Mouse (Mus musculus): ENCODE results near the gene Defb25. TPM values are rescaled to one million over a fixed set of nuclear protein-coding genes. Genes with fewer than 3 reads are reported as not detected.

The Defb25 gene
- polyA plus RNA-seq, 1 experiment from 2014 or later, result not detected

DNA sequence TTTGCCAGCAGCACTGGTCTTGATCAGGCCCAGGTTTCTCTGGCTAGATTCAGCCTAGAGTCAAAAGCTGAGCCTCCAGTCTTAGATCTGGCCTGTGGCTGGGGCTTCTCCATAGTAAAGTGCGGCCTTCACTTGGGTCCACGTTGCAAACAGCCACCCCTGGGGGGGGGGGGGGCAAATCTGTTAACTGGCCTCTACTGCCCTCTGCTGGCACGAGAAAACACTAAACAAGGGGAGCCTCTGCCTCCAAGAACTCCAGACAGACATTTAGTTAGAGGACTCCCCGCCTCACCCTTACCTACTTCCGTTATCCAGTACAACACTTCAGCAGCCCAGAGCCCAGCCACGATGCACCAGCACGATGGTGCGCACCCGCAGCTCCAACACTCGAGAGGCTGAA, 34.5 kb upstream of the Defb25 start:
- no peak overlapping the region for H3K4me2 ChIP-seq (ENCODE audit: low read length)
- H3K36me3 ChIP-seq (ENCODE audit: control insufficient read depth, insufficient read depth, low read length), result no peaks in the 10 kb centered on the region
- H3K4me3 ChIP-seq (ENCODE audit: low read depth, low read length), result no peak overlapping the region
- no peaks in the 10 kb centered on the region for H3K9me3 ChIP-seq (replicated peaks; ENCODE audit: control insufficient read depth, low read length)
- no peak for ATAC-seq
- DNase-seq (ENCODE audit: low spot score), result no peak
- no peak overlapping the region for H3K27ac ChIP-seq (ENCODE audit: low read depth, low read length)
- no peaks in the 10 kb centered on the region; the same call in 1 of the 2 replicates for H3K4me1 ChIP-seq (ENCODE audit: control insufficient read depth, insufficient read depth, low read length)
- 68% methylated on average over 10 of the region's 10 CpGs for WGBS
- no peaks in the 10 kb centered on the region for H3K27me3 ChIP-seq (replicated peaks; ENCODE audit: control insufficient read depth, insufficient read depth, low read length)
- no peak overlapping the region for H3K9ac ChIP-seq (ENCODE audit: low read length)

DNA sequence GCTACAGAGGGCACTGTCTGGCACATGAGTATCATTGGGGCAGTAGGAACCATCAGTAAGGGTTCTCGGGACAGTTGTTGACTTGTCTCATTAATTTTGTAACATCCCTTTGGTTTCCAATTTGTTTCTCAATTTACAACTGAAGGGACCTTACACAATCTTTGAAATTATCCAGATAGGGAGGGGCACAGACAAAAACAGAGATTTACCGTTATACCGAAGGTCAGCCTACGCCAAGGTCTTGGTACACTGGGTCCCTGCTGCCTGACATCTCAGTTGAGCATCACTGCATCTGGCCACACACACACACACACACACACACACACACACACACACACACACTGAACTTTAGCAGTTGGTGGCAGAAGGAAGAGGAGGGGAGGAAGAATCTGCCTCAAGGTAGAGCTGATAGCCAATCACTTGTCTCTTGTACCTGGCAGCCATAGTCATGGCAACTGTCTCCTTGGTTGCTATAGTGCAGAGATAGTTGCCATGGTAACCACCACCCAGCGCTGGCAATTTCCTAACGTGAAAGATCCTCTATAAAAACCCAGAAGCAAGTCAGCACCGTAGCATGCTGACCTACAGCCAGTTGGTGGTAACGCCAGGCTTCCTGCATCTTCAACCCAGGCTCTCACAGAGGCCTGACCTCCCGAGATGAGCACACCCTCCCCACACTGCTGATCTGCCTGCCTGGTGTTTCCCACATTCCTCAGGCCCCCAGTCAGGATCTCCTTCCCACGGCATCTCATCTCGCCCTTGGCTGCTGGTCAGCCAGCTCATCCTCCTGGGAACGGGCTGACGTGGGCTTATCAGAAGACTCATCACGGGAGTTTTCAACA, 31.2 kb upstream of the Defb25 start:
- Histone ChIP-seq H3K9ac (ENCODE audit: low read length) (no peak overlapping the region), H3K4me2 (ENCODE audit: low read length) (peak overlapping the region; percentile 26; the same call in 1 of the 2 replicates), H3K4me1 (ENCODE audit: control insufficient read depth, insufficient read depth, low read length) (no peaks in the 10 kb centered on the region; the same call in 1 of the 2 replicates), H3K4me3 (ENCODE audit: low read depth, low read length) (no peak overlapping the region), H3K27ac (ENCODE audit: low read depth, low read length) (peak overlapping the region; percentile 79), H3K27me3 (replicated peaks; ENCODE audit: control insufficient read depth, insufficient read depth, low read length) (no peaks in the 10 kb centered on the region), H3K36me3 (ENCODE audit: control insufficient read depth, insufficient read depth, low read length) (no peaks in the 10 kb centered on the region), H3K9me3 (replicated peaks; ENCODE audit: control insufficient read depth, low read length) (no peaks in the 10 kb centered on the region)
- peak; percentile 94 for ATAC-seq
- WGBS, result 58% methylated on average over 14 of the region's 14 CpGs
- peak; percentile 92 for DNase-seq (ENCODE audit: low spot score)

DNA sequence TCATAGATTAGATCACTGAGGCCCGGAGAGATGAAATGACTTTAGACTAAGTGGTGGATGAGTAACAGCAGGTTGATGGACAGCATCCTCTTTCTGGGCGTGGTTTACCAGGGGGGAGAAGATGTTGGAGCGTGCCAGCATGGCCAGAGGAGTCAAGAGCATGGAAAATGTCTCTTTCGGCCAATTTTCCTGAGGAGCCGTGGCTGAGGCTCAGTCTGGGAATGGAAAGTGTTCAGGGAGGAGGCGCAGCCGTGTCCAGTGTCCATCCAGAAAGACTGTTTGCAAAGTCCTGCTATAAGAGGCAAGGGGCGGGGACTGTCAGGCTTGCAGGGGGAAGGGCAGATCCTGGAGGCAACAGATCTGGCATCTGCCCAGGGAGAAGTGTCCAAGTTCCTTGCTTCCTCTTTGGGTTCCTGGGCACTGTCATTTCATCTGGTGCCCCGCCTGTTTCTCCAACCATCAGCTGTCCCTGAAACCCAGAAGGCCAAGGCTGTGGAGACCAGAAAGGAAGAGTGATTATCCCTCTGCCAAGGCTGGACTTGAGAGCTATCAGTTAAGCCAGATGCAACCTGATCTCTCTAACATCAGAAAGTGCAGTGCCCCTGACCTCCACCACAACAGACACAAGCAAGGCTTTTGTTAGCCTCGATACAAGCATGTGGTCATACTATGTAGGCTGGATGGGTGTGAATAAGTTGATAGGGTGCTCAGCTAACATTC, 30.2 kb upstream of the Defb25 start:
- DNase-seq (ENCODE audit: low spot score) (no peak), ATAC-seq (no peak)
- H3K4me2 ChIP-seq (ENCODE audit: low read length), result no peak overlapping the region
- H3K9ac ChIP-seq (ENCODE audit: low read length), result no peak overlapping the region
- no peak overlapping the region for H3K4me3 ChIP-seq (ENCODE audit: low read depth, low read length)
- H3K4me1 ChIP-seq (ENCODE audit: control insufficient read depth, insufficient read depth, low read length), result no peaks in the 10 kb centered on the region; the same call in 1 of the 2 replicates
- H3K27ac ChIP-seq (ENCODE audit: low read depth, low read length), result no peak overlapping the region
- H3K27me3 ChIP-seq (replicated peaks; ENCODE audit: control insufficient read depth, insufficient read depth, low read length), result no peaks in the 10 kb centered on the region
- WGBS, result 79% methylated on average over 10 of the region's 10 CpGs
- no peaks in the 10 kb centered on the region for H3K9me3 ChIP-seq (replicated peaks; ENCODE audit: control insufficient read depth, low read length)
- H3K36me3 ChIP-seq (ENCODE audit: control insufficient read depth, insufficient read depth, low read length), result no peaks in the 10 kb centered on the region

GRCm38 (mm10) chr2:152639406-152640113, 16.7 kb upstream of the Defb25 start:
- ATAC-seq (peak; percentile 34; the same call in 1 of the 2 replicates), DNase-seq (ENCODE audit: low spot score) (peak; percentile 17)
- no peaks in the 10 kb centered on the region for H3K27me3 ChIP-seq (replicated peaks; ENCODE audit: control insufficient read depth, insufficient read depth, low read length)
- H3K4me1 ChIP-seq (ENCODE audit: control insufficient read depth, insufficient read depth, low read length), result peaks cover 4% of the 10 kb centered on the region; the same call in 1 of the 2 replicates
- no peak overlapping the region for H3K4me3 ChIP-seq (ENCODE audit: low read depth, low read length)
- no peaks in the 10 kb centered on the region for H3K9me3 ChIP-seq (replicated peaks; ENCODE audit: control insufficient read depth, low read length)
- no peak overlapping the region for H3K4me2 ChIP-seq (ENCODE audit: low read length)
- WGBS, result 19% methylated on average over 11 of the region's 11 CpGs
- no peaks in the 10 kb centered on the region for H3K36me3 ChIP-seq (ENCODE audit: control insufficient read depth, insufficient read depth, low read length)
- H3K27ac ChIP-seq (ENCODE audit: low read depth, low read length), result no peak overlapping the region
- no peak overlapping the region for H3K9ac ChIP-seq (ENCODE audit: low read length)

DNA sequence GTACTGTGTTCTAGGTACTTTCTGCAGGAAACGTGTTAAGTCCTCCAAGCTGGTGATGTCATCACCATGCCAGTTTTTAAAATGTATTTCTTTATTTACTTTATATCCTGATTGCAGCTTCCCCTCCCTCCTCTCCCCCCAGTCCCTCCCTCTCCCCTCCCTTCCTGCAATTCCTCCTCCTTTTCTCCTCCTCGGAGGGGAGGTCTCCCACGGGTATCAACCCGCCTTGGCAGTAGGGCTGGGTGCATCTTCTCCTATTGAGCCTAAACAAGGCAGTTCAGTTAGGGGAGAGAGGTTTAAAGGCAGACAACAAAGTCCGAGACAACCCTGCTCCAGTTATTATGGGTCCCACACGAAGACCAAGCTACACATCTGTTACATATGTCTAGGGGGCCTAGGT, 16.0 kb upstream of the Defb25 start:
- DNase-seq (ENCODE audit: low spot score) (no peak), ATAC-seq (no peak)
- H3K27me3 ChIP-seq (replicated peaks; ENCODE audit: control insufficient read depth, insufficient read depth, low read length), result no peaks in the 10 kb centered on the region
- no peaks in the 10 kb centered on the region for H3K9me3 ChIP-seq (replicated peaks; ENCODE audit: control insufficient read depth, low read length)
- H3K27ac ChIP-seq (ENCODE audit: low read depth, low read length), result no peak overlapping the region
- 59% methylated on average over 6 of the region's 6 CpGs for WGBS
- H3K9ac ChIP-seq (ENCODE audit: low read length), result no peak overlapping the region
- no peak overlapping the region for H3K4me2 ChIP-seq (ENCODE audit: low read length)
- H3K4me1 ChIP-seq (ENCODE audit: control insufficient read depth, insufficient read depth, low read length), result peaks cover 4% of the 10 kb centered on the region; the same call in 1 of the 2 replicates
- H3K4me3 ChIP-seq (ENCODE audit: low read depth, low read length), result no peak overlapping the region
- no peaks in the 10 kb centered on the region for H3K36me3 ChIP-seq (ENCODE audit: control insufficient read depth, insufficient read depth, low read length)

GRCm38 (mm10) chr2:152637381-152637780, 14.5 kb upstream of the Defb25 start:
- Histone ChIP-seq H3K9ac (ENCODE audit: low read length) (no peak overlapping the region), H3K4me2 (ENCODE audit: low read length) (no peak overlapping the region), H3K27me3 (replicated peaks; ENCODE audit: control insufficient read depth, insufficient read depth, low read length) (no peaks in the 10 kb centered on the region), H3K36me3 (ENCODE audit: control insufficient read depth, insufficient read depth, low read length) (no peaks in the 10 kb centered on the region), H3K9me3 (replicated peaks; ENCODE audit: control insufficient read depth, low read length) (no peaks in the 10 kb centered on the region), H3K4me3 (ENCODE audit: low read depth, low read length) (no peak overlapping the region), H3K27ac (ENCODE audit: low read depth, low read length) (no peak overlapping the region), H3K4me1 (ENCODE audit: control insufficient read depth, insufficient read depth, low read length) (peaks cover 4% of the 10 kb centered on the region; the same call in 1 of the 2 replicates)
- ATAC-seq, result no peak
- no peak for DNase-seq (ENCODE audit: low spot score)
- 91% methylated on average over 4 of the region's 4 CpGs for WGBS

DNA sequence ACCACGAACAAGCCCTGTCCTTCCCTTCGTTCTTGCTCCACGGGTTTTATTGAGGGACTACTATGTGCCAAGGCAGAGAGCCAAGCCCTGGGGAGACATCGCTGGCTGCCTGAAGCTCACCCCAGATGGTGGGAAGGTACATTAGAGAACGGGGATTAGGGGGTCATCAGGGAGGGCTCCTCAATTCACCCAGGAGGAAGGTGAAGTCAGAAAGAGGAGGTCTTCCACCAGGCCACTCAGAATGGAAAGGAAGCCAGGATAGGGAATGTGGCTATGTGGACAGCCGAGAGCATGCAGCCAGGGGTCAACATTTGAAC, 14.1 kb upstream of the Defb25 start:
- 95% methylated on average over 6 of the region's 6 CpGs for WGBS
- ATAC-seq, result no peak
- Histone ChIP-seq H3K36me3 (ENCODE audit: control insufficient read depth, insufficient read depth, low read length) (no peaks in the 10 kb centered on the region), H3K27ac (ENCODE audit: low read depth, low read length) (no peak overlapping the region), H3K4me2 (ENCODE audit: low read length) (no peak overlapping the region), H3K27me3 (replicated peaks; ENCODE audit: control insufficient read depth, insufficient read depth, low read length) (no peaks in the 10 kb centered on the region), H3K4me3 (ENCODE audit: low read depth, low read length) (no peak overlapping the region), H3K9ac (ENCODE audit: low read length) (no peak overlapping the region), H3K9me3 (replicated peaks; ENCODE audit: control insufficient read depth, low read length) (no peaks in the 10 kb centered on the region), H3K4me1 (ENCODE audit: control insufficient read depth, insufficient read depth, low read length) (peaks cover 4% of the 10 kb centered on the region; the same call in 1 of the 2 replicates)
- no peak for DNase-seq (ENCODE audit: low spot score)

DNA sequence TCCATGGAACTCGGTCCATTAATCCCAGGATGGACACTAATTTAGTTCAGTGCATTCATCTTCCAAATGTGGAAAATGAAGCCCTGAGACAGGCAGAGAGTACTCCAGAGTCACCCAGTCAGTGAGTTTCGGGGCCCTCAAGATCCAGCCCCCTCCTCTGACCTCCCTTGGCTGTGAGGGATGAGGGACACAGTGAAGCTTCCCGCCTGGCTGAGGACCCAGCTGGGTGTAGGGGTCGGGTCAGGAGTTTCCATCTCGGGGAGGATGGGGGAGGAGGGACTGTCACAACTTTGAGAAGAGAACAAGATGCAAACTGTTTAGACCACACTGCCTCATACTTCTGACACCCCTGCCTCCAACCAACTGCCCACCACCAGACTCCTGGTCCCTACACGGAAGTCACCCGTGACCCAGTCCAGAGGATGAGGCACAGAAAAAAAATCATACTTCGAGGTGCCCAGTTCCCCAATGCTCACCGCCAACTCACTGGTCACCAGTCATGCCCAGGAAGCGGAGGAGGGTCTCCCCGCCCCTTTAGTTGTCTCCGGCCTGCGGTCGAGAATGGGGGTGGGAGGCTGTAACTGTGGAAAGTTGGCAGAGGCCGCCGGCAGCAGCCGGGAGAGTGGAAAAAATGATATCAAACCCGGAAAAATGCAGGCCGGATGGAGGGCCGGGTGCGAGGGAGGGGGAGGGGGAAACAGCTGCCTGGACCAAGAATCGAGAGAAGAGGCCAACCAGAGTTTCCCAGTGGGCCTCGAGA, 13.6 kb upstream of the Defb25 start:
- Histone ChIP-seq H3K4me3 (ENCODE audit: low read depth, low read length) (no peak overlapping the region), H3K27me3 (replicated peaks; ENCODE audit: control insufficient read depth, insufficient read depth, low read length) (no peaks in the 10 kb centered on the region), H3K9ac (ENCODE audit: low read length) (no peak overlapping the region), H3K27ac (ENCODE audit: low read depth, low read length) (no peak overlapping the region), H3K9me3 (replicated peaks; ENCODE audit: control insufficient read depth, low read length) (no peaks in the 10 kb centered on the region), H3K4me2 (ENCODE audit: low read length) (no peak overlapping the region), H3K4me1 (ENCODE audit: control insufficient read depth, insufficient read depth, low read length) (peaks cover 4% of the 10 kb centered on the region; the same call in 1 of the 2 replicates), H3K36me3 (ENCODE audit: control insufficient read depth, insufficient read depth, low read length) (no peaks in the 10 kb centered on the region)
- DNase-seq (ENCODE audit: low spot score) (no peak), ATAC-seq (no peak)
- WGBS, result 80% methylated on average over 23 of the region's 23 CpGs
